Mouse (Mus musculus): ENCODE data around the gene Map10. TPM values are rescaled to one million over a fixed set of nuclear protein-coding genes. Genes with fewer than 3 reads are reported as not detected.

Gene Map10
- polyA plus RNA-seq, 1 experiment from 2014 or later: 9.8 TPM

DNA sequence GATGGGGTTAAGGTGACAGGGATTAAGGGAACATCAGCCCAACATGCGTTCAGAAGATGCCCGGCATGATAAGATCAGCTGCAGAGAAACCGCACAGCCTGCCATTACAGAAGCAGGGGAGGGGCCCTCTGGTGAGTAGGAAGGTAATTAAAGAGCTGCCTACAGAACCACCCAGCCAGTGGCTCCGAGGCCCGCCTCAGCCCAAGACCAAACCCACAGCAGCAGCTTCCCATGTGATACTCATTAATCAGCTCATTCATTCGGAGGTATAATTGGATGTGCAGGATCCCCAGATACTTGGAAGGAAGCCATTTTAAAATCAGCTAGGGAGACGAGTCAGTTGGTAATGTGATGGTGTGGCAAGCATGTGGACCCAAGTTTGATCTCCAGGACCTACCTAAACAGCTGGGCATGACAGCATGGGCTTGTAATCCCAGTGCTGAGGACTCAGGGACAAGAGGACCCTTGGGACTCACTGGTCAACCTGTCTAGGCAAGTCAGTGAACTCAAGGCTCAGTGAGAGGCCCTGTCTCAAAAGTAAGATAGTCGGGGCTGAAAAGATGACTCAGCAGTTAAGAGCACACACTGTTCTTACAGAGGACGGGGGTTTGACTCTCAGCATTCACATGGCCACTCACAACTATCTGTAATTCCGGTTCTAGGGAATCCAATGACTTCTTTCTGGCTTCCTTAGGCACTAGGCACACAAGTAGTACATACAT lies 23.7 kb upstream of the Map10 start:
- Histone ChIP-seq H3K4me1 (replicated peaks; ENCODE audit: control insufficient read depth, insufficient read depth, low read length) (no peaks in the 10 kb centered on the region), H3K9ac (ENCODE audit: low read length) (no peak overlapping the region), H3K36me3 (ENCODE audit: control insufficient read depth, insufficient read depth, low read length) (no peaks in the 10 kb centered on the region), H3K4me2 (ENCODE audit: low read depth, low read length, severe bottlenecking) (no peak overlapping the region), H3K27ac (ENCODE audit: low read depth, low read length) (no peak overlapping the region), H3K27me3 (ENCODE audit: control insufficient read depth, insufficient read depth, low read length) (no peaks in the 10 kb centered on the region), H3K4me3 (ENCODE audit: low read depth, low read length) (no peak overlapping the region), H3K9me3 (ENCODE audit: control insufficient read depth, low read length) (no peaks in the 10 kb centered on the region)
- WGBS: 82% methylated on average over 10 of the region's 10 CpGs
- no peak for DNase-seq (ENCODE audit: low spot score)
- no peak for ATAC-seq (replicated peaks; ENCODE audit: low FRiP score)

DNA sequence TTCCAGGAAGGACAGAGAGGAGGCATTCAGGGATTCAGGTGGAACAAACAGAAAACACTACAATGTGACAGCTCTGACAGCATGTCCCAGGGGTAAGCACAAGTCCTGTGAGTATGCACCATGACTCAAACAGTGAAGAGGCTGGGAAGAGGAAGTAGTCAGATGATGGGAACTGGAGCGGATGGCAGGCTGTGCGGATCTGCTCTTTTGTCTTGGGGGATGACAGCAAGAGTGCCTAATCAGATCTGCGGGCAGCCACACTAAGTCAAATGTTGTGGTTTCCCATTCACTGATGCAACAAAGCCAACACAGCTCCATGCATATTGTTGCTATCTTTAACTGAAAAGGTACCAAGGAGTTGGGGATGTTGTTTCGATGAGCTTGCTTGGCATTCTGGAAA lies 20.2 kb upstream of the Map10 start:
- Histone ChIP-seq H3K9ac (ENCODE audit: low read length) (no peak overlapping the region), H3K9me3 (ENCODE audit: control insufficient read depth, low read length) (no peaks in the 10 kb centered on the region), H3K4me3 (ENCODE audit: low read depth, low read length) (no peak overlapping the region), H3K27me3 (ENCODE audit: control insufficient read depth, insufficient read depth, low read length) (no peaks in the 10 kb centered on the region), H3K36me3 (ENCODE audit: control insufficient read depth, insufficient read depth, low read length) (no peaks in the 10 kb centered on the region), H3K4me2 (ENCODE audit: low read depth, low read length, severe bottlenecking) (no peak overlapping the region), H3K4me1 (replicated peaks; ENCODE audit: control insufficient read depth, insufficient read depth, low read length) (no peaks in the 10 kb centered on the region), H3K27ac (ENCODE audit: low read depth, low read length) (no peak overlapping the region)
- no peak for ATAC-seq (replicated peaks; ENCODE audit: low FRiP score)
- 80% methylated on average over 4 of the region's 4 CpGs for WGBS
- no peak for DNase-seq (ENCODE audit: low spot score)

DNA sequence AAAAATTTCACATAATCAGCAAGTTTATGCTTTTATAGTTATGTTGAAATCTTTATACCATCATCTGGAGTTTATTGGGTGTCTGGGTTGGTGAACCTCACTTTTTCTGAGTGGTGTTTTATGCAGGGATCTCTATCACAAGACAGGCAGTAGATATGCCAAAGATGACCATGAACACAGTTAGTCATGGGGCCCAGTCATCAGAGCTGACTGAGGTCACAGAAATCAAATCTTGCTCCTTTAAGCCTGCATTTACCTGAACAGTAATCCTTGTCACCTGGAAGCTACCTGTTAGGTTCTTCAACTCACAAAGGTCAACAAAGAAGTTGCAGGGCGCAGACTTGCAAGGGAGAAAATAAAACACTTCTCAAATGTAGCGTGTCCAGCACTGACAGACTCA lies 14.8 kb upstream of the Map10 start:
- no peaks in the 10 kb centered on the region for H3K36me3 ChIP-seq (ENCODE audit: control insufficient read depth, insufficient read depth, low read length)
- ATAC-seq (replicated peaks; ENCODE audit: low FRiP score) (no peak), DNase-seq (ENCODE audit: low spot score) (no peak)
- no peaks in the 10 kb centered on the region for H3K9me3 ChIP-seq (ENCODE audit: control insufficient read depth, low read length)
- no peak overlapping the region for H3K27ac ChIP-seq (ENCODE audit: low read depth, low read length)
- no peaks in the 10 kb centered on the region for H3K27me3 ChIP-seq (ENCODE audit: control insufficient read depth, insufficient read depth, low read length)
- H3K4me3 ChIP-seq (ENCODE audit: low read depth, low read length): no peak overlapping the region
- H3K9ac ChIP-seq (ENCODE audit: low read length): no peak overlapping the region
- H3K4me1 ChIP-seq (replicated peaks; ENCODE audit: control insufficient read depth, insufficient read depth, low read length): no peaks in the 10 kb centered on the region
- 97% methylated on average over 2 of the region's 2 CpGs for WGBS
- no peak overlapping the region for H3K4me2 ChIP-seq (ENCODE audit: low read depth, low read length, severe bottlenecking)

DNA sequence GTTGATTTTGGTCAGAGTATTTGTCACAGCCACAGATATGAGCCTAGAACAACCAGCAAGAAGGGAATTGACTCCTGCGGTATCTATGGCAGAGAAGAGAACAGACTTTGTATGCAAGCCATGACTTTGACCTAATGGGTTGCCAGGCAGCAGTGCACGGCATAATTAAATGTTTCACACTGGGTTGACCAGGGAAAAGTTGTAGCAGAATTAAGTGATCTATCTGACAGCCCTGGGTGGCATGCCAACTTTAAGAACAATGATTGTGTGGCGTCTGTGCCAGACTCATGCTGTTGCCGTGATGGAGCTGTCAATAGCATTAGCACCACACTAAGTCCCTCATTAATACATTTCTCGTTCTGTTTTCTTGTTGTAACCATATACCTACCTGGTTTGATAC lies 11.1 kb upstream of the Map10 start:
- Histone ChIP-seq H3K9ac (ENCODE audit: low read length) (no peak overlapping the region), H3K4me1 (replicated peaks; ENCODE audit: control insufficient read depth, insufficient read depth, low read length) (no peaks in the 10 kb centered on the region), H3K4me2 (ENCODE audit: low read depth, low read length, severe bottlenecking) (no peak overlapping the region), H3K27ac (ENCODE audit: low read depth, low read length) (no peak overlapping the region), H3K36me3 (ENCODE audit: control insufficient read depth, insufficient read depth, low read length) (no peaks in the 10 kb centered on the region), H3K9me3 (ENCODE audit: control insufficient read depth, low read length) (no peaks in the 10 kb centered on the region), H3K27me3 (ENCODE audit: control insufficient read depth, insufficient read depth, low read length) (no peaks in the 10 kb centered on the region), H3K4me3 (ENCODE audit: low read depth, low read length) (no peak overlapping the region)
- ATAC-seq (replicated peaks; ENCODE audit: low FRiP score): no peak
- DNase-seq (ENCODE audit: low spot score): no peak
- 82% methylated on average over 5 of the region's 5 CpGs for WGBS

DNA sequence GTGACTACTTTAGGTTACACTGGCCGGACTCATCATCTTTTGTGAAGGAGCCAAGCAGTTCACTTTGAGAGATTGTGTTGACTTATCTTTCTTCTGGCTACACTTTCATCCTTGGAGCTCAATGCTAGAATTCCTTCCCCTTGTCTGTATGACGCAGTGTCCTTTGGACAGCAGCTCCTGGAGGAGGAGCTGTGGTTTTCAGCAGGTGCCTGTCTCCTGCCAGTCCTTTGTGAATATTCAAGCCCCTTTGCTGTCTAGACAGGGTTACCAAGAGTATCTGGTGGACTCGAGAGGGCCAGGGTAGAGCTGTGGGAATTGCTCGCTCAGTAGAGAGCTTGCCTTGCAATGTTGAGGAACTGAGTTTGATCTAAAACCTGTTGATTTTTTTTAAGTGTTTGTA lies 10.7 kb upstream of the Map10 start:
- no peaks in the 10 kb centered on the region for H3K36me3 ChIP-seq (ENCODE audit: control insufficient read depth, insufficient read depth, low read length)
- H3K4me2 ChIP-seq (ENCODE audit: low read depth, low read length, severe bottlenecking): no peak overlapping the region
- DNase-seq (ENCODE audit: low spot score): no peak
- no peak overlapping the region for H3K4me3 ChIP-seq (ENCODE audit: low read depth, low read length)
- no peaks in the 10 kb centered on the region for H3K27me3 ChIP-seq (ENCODE audit: control insufficient read depth, insufficient read depth, low read length)
- ATAC-seq (replicated peaks; ENCODE audit: low FRiP score): no peak
- H3K4me1 ChIP-seq (replicated peaks; ENCODE audit: control insufficient read depth, insufficient read depth, low read length): no peaks in the 10 kb centered on the region
- H3K9ac ChIP-seq (ENCODE audit: low read length): no peak overlapping the region
- H3K27ac ChIP-seq (ENCODE audit: low read depth, low read length): no peak overlapping the region
- no peaks in the 10 kb centered on the region for H3K9me3 ChIP-seq (ENCODE audit: control insufficient read depth, low read length)
- 85% methylated on average over 4 of the region's 4 CpGs for WGBS

DNA sequence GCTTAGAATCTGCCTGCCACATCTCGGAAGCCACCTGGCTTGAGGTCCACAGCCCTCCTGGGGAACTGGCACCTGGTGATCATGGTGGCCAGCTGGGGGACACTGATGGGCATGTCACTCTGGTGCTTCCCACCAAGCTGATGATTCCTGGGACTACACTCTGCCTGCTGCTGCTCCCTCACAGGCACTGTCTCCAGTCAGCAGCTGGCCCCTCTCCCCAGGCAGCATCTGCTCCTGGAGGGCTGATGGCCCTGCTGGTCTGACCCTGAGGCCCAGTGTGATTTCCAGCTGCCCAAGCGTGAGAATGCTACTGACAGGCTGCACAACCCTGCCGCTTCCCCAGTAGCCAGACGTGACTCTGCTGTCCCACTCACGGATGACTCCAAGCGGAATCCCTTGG lies 9.2 kb upstream of the Map10 start:
- no peak for DNase-seq (ENCODE audit: low spot score)
- 83% methylated on average over 6 of the region's 6 CpGs for WGBS

DNA sequence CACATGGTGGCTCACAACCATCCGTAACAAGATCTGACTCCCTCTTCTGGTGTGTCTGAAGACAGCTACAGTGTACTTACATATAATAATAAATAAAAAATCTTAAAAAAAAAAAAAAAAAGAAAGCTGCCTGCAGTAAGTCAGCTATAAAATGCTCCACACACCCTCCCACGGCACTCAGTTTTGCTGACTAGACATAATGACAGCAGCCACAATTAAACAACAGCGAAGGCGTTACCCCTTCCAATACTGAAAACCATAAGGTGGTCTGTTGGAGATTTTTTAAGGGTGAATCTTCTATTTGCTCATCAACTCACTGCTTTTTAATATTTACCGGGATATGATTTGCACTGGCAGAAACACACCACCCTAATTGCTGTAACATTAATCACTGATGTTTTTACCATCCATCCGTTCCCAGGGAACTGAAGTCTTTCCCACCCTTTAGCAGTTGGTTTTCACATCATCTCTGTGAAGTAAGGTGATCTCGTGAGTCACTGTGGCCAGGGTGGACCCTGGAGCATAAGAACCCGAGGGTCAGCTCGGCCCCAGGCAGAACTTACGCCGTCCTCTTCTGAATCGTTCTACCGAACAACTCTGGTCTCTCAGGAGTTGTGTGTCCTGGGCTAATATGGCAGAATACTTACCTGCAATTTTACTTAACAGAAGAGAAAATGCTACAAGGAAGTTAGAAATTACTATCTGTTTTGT lies 7.5 kb upstream of the Map10 start:
- H3K9ac ChIP-seq (ENCODE audit: low read length): no peak overlapping the region
- H3K36me3 ChIP-seq (ENCODE audit: control insufficient read depth, insufficient read depth, low read length): no peaks in the 10 kb centered on the region
- H3K4me2 ChIP-seq (ENCODE audit: low read depth, low read length, severe bottlenecking): no peak overlapping the region
- no peak overlapping the region for H3K4me3 ChIP-seq (ENCODE audit: low read depth, low read length)
- H3K27ac ChIP-seq (ENCODE audit: low read depth, low read length): no peak overlapping the region
- no peak for ATAC-seq (replicated peaks; ENCODE audit: low FRiP score)
- no peak for DNase-seq (ENCODE audit: low spot score)
- H3K27me3 ChIP-seq (ENCODE audit: control insufficient read depth, insufficient read depth, low read length): no peaks in the 10 kb centered on the region
- H3K9me3 ChIP-seq (ENCODE audit: control insufficient read depth, low read length): no peaks in the 10 kb centered on the region
- no peaks in the 10 kb centered on the region for H3K4me1 ChIP-seq (replicated peaks; ENCODE audit: control insufficient read depth, insufficient read depth, low read length)
- WGBS: 92% methylated on average over 12 of the region's 13 CpGs

More for the DNA sequence above, 9.2 kb upstream of the Map10 start:
- Histone ChIP-seq H3K4me3 (ENCODE audit: low read depth, low read length) (no peak overlapping the region), H3K4me2 (ENCODE audit: low read depth, low read length, severe bottlenecking) (no peak overlapping the region), H3K27ac (ENCODE audit: low read depth, low read length) (no peak overlapping the region), H3K9ac (ENCODE audit: low read length) (no peak overlapping the region), H3K4me1 (replicated peaks; ENCODE audit: control insufficient read depth, insufficient read depth, low read length) (no peaks in the 10 kb centered on the region), H3K27me3 (ENCODE audit: control insufficient read depth, insufficient read depth, low read length) (no peaks in the 10 kb centered on the region), H3K9me3 (ENCODE audit: control insufficient read depth, low read length) (no peaks in the 10 kb centered on the region), H3K36me3 (ENCODE audit: control insufficient read depth, insufficient read depth, low read length) (no peaks in the 10 kb centered on the region)
- ATAC-seq (replicated peaks; ENCODE audit: low FRiP score): no peak

DNA sequence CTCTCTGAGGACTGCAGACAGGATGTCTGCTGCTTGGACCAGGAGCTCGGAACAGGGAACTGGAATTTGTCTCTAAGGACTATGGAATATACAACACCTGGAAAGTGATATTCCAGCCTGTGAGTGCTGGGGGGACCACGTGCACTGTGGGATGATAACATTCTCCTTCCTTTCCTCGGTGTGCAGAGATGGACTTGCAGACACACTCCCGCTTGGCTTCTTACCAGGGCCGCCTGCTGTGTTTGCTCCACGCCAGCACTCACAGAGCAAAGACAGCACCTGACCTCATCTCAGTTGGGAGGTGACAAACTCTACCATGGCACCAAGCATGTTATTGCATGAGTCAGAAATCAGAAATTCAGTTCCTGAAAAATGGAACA lies 7.0 kb upstream of the Map10 start:
- DNase-seq (ENCODE audit: low spot score) (no peak), ATAC-seq (replicated peaks; ENCODE audit: low FRiP score) (no peak)
- Histone ChIP-seq H3K27me3 (ENCODE audit: control insufficient read depth, insufficient read depth, low read length) (no peaks in the 10 kb centered on the region), H3K9me3 (ENCODE audit: control insufficient read depth, low read length) (no peaks in the 10 kb centered on the region), H3K4me2 (ENCODE audit: low read depth, low read length, severe bottlenecking) (no peak overlapping the region), H3K4me1 (replicated peaks; ENCODE audit: control insufficient read depth, insufficient read depth, low read length) (no peaks in the 10 kb centered on the region), H3K36me3 (ENCODE audit: control insufficient read depth, insufficient read depth, low read length) (no peaks in the 10 kb centered on the region), H3K4me3 (ENCODE audit: low read depth, low read length) (no peak overlapping the region), H3K27ac (ENCODE audit: low read depth, low read length) (no peak overlapping the region), H3K9ac (ENCODE audit: low read length) (no peak overlapping the region)
- 83% methylated on average over 6 of the region's 6 CpGs for WGBS
